Mouse (Mus musculus) midbrain, embryonic 10.5 days (tissue): ENCODE measurements at regions not wholly inside any gene's neighbourhood (a gene's known extent, or its start where the extent isn't known, plus 50 kb on each side); places are given as distances from the start of the nearest gene placed in this dataset.

Experiments
- DNase-seq: peaks from one replicate; pipeline ENCODE4 v3.0.0-alpha.2; 2017; ENCODE audit warnings: low spot score
- H3K27ac ChIP-seq: fragments of 300-500 bp; sonication (generic); replicated peaks from 2 replicates; pipeline ENCODE4 v1.5.1; 2016; ENCODE audit warnings: mild to moderate bottlenecking
- H3K27me3 ChIP-seq: fragments of 300-500 bp; sonication (generic); 2 replicates; pipeline ENCODE4 v1.6.1; 2016; ENCODE audit warnings: low read depth, mild to moderate bottlenecking; ENCODE audit not compliant: poor library complexity, severe bottlenecking
- H3K36me3 ChIP-seq: fragments of 300-500 bp; sonication (generic); 2 replicates; pipeline ENCODE4 v1.6.1; 2016; ENCODE audit warnings: mild to moderate bottlenecking, moderate library complexity
- H3K4me1 ChIP-seq: fragments of 300-500 bp; sonication (generic); 2 replicates; pipeline ENCODE4 v1.6.1; 2016
- H3K4me3 ChIP-seq: fragments of 300-500 bp; sonication (generic); 2 replicates; pipeline ENCODE4 v1.5.1; 2016; ENCODE audit warnings: mild to moderate bottlenecking, moderate library complexity
- H3K9me3 ChIP-seq: fragments of 300-500 bp; sonication (generic); replicated peaks from 2 replicates; pipeline ENCODE4 v1.6.1; 2016; ENCODE audit warnings: mild to moderate bottlenecking
- WGBS: fragments of 180-500 bp; shearing (Covaris S2); methylation state at CpG from one replicate; pipeline ENCODE4 v1.1.7; 2016; 5-methylcytosine and 5-hydroxymethylcytosine counted together

GRCm38 (mm10) chr2:148578176-148578575 lies 94.2 kb upstream of the Nxt1 start:
- Histone ChIP-seq H3K36me3 (no peaks in the 10 kb centered on the region), H3K4me1 (peaks cover 6% of the 10 kb centered on the region), H3K27ac (no peak overlapping the region), H3K4me3 (no peak overlapping the region), H3K27me3 (no peaks in the 10 kb centered on the region), H3K9me3 (no peaks in the 10 kb centered on the region)
- no peak for DNase-seq
- WGBS, result 79% methylated on average over 2 of the region's 2 CpGs

- WGBS, result 77% methylated on average over 3 of the region's 3 CpGs
- no peak for DNase-seq
- H3K27ac ChIP-seq, result no peak overlapping the region
These were observed 97.0 kb upstream of the Nxt1 start for GRCm38 (mm10) chr2:148575433-148575832.

GRCm38 (mm10) chr2:148572165-148572564 lies 100.2 kb upstream of the Nxt1 start:
- no peaks in the 10 kb centered on the region for H3K27me3 ChIP-seq
- no peak overlapping the region for H3K4me3 ChIP-seq
- peak; percentile 46 for DNase-seq
- H3K9me3 ChIP-seq, result no peaks in the 10 kb centered on the region
- 34% methylated on average over 1 of the region's 1 CpGs for WGBS
- peaks cover 3% of the 10 kb centered on the region; the same call in 1 of the 2 replicates for H3K4me1 ChIP-seq
- H3K36me3 ChIP-seq, result no peaks in the 10 kb centered on the region
- H3K27ac ChIP-seq, result no peak overlapping the region

More at GRCm38 (mm10) chr2:148575433-148575832, 97.0 kb upstream of the Nxt1 start:
- peaks cover 6% of the 10 kb centered on the region for H3K4me1 ChIP-seq
- H3K36me3 ChIP-seq, result no peaks in the 10 kb centered on the region
- no peaks in the 10 kb centered on the region for H3K27me3 ChIP-seq
- H3K9me3 ChIP-seq, result no peaks in the 10 kb centered on the region
- H3K4me3 ChIP-seq, result no peak overlapping the region

- 89% methylated on average over 1 of the region's 1 CpGs for WGBS
These were observed 100.8 kb upstream of the Nxt1 start for GRCm38 (mm10) chr2:148571616-148572015.

GRCm38 (mm10) chr2:148571018-148571417 lies 101.4 kb upstream of the Nxt1 start:
- Histone ChIP-seq H3K27me3 (no peaks in the 10 kb centered on the region), H3K36me3 (no peaks in the 10 kb centered on the region), H3K4me3 (no peak overlapping the region), H3K9me3 (no peaks in the 10 kb centered on the region), H3K27ac (no peak overlapping the region), H3K4me1 (peaks cover 3% of the 10 kb centered on the region; the same call in 1 of the 2 replicates)
- 77% methylated on average over 5 of the region's 5 CpGs for WGBS
- DNase-seq, result no peak

More at GRCm38 (mm10) chr2:148571616-148572015, 100.8 kb upstream of the Nxt1 start:
- H3K27me3 ChIP-seq, result no peaks in the 10 kb centered on the region
- no peak overlapping the region for H3K27ac ChIP-seq
- no peaks in the 10 kb centered on the region for H3K9me3 ChIP-seq
- DNase-seq, result no peak
- peaks cover 3% of the 10 kb centered on the region; the same call in 1 of the 2 replicates for H3K4me1 ChIP-seq
- no peaks in the 10 kb centered on the region for H3K36me3 ChIP-seq
- no peak overlapping the region for H3K4me3 ChIP-seq

- no peak overlapping the region for H3K27ac ChIP-seq
- no peak overlapping the region for H3K4me3 ChIP-seq
- WGBS, result 67% methylated on average over 2 of the region's 2 CpGs
- H3K9me3 ChIP-seq, result no peaks in the 10 kb centered on the region
- no peaks in the 10 kb centered on the region for H3K4me1 ChIP-seq
- no peak for DNase-seq
- no peaks in the 10 kb centered on the region for H3K36me3 ChIP-seq
- H3K27me3 ChIP-seq, result no peaks in the 10 kb centered on the region
These were observed 104.4 kb upstream of the Nxt1 start for GRCm38 (mm10) chr2:148567930-148568481.

- Histone ChIP-seq H3K36me3 (no peaks in the 10 kb centered on the region), H3K4me1 (no peaks in the 10 kb centered on the region), H3K9me3 (no peaks in the 10 kb centered on the region), H3K4me3 (no peak overlapping the region), H3K27ac (no peak overlapping the region), H3K27me3 (no peaks in the 10 kb centered on the region)
- DNase-seq, result no peak
- 76% methylated on average over 3 of the region's 3 CpGs for WGBS
These were observed 109.0 kb upstream of the Nxt1 start for GRCm38 (mm10) chr2:148563390-148563789.

GRCm38 (mm10) chr2:148562041-148562440 lies 110.4 kb upstream of the Nxt1 start:
- WGBS, result 74% methylated on average over 3 of the region's 3 CpGs

GRCm38 (mm10) chr2:148560013-148560773 lies 112.2 kb upstream of the Nxt1 start:
- Histone ChIP-seq H3K4me3 (no peak overlapping the region), H3K36me3 (no peaks in the 10 kb centered on the region), H3K27me3 (no peaks in the 10 kb centered on the region), H3K4me1 (no peaks in the 10 kb centered on the region), H3K9me3 (no peaks in the 10 kb centered on the region), H3K27ac (no peak overlapping the region)
- WGBS, result 83% methylated on average over 4 of the region's 4 CpGs
- DNase-seq, result no peak

More at GRCm38 (mm10) chr2:148562041-148562440, 110.4 kb upstream of the Nxt1 start:
- no peaks in the 10 kb centered on the region for H3K4me1 ChIP-seq
- H3K27ac ChIP-seq, result no peak overlapping the region
- H3K9me3 ChIP-seq, result no peaks in the 10 kb centered on the region
- DNase-seq, result no peak
- no peak overlapping the region for H3K4me3 ChIP-seq
- no peaks in the 10 kb centered on the region for H3K36me3 ChIP-seq
- no peaks in the 10 kb centered on the region for H3K27me3 ChIP-seq

- Histone ChIP-seq H3K27ac (no peak overlapping the region), H3K9me3 (no peaks in the 10 kb centered on the region), H3K4me1 (no peaks in the 10 kb centered on the region), H3K27me3 (no peaks in the 10 kb centered on the region), H3K4me3 (no peak overlapping the region), H3K36me3 (no peaks in the 10 kb centered on the region)
- DNase-seq, result no peak
- WGBS, result 85% methylated on average over 4 of the region's 4 CpGs
These were observed 113.0 kb upstream of the Nxt1 start for GRCm38 (mm10) chr2:148559376-148559775.

GRCm38 (mm10) chr2:148558365-148558764 lies 114.0 kb upstream of the Nxt1 start:
- Histone ChIP-seq H3K27me3 (no peaks in the 10 kb centered on the region), H3K27ac (no peak overlapping the region), H3K4me1 (no peaks in the 10 kb centered on the region), H3K4me3 (no peak overlapping the region), H3K9me3 (no peaks in the 10 kb centered on the region), H3K36me3 (no peaks in the 10 kb centered on the region)
- no peak for DNase-seq

GRCm38 (mm10) chr2:148551207-148551606 lies 107.8 kb upstream of the Cd93 start:
- Histone ChIP-seq H3K4me3 (no peak overlapping the region), H3K27ac (no peak overlapping the region), H3K9me3 (no peaks in the 10 kb centered on the region), H3K27me3 (no peaks in the 10 kb centered on the region), H3K36me3 (no peaks in the 10 kb centered on the region), H3K4me1 (no peaks in the 10 kb centered on the region)
- WGBS, result 79% methylated on average over 4 of the region's 4 CpGs
- no peak for DNase-seq

- no peak for DNase-seq
- Histone ChIP-seq H3K36me3 (no peaks in the 10 kb centered on the region), H3K27me3 (no peaks in the 10 kb centered on the region), H3K4me1 (no peaks in the 10 kb centered on the region), H3K27ac (no peak overlapping the region), H3K4me3 (no peak overlapping the region), H3K9me3 (no peaks in the 10 kb centered on the region)
- 70% methylated on average over 1 of the region's 1 CpGs for WGBS
These were observed 106.3 kb upstream of the Cd93 start for GRCm38 (mm10) chr2:148549618-148550017.
